Mouse (Mus musculus): Measurements from ENCODE around the gene Rapsn. TPM values are rescaled to one million over a fixed set of nuclear protein-coding genes. Genes with fewer than 3 reads are reported as not detected.
A peak's percentile ranks its signal among the peaks of the same experiment; 100 is the strongest.
"Not testable (repeated sequence)": the region's sequence is repeated elsewhere in the genome, so short reads cannot be mapped to it uniquely, and the experiment has no call there.

The Rapsn gene
- total RNA-seq (2021): 10 to 100 TPM; 19.3 to 23.3 TPM

GRCm38 (mm10) chr2:91035385-91035784, at the start of gene Rapsn:
TSS of gene Rapsn (plus strand) at chr2:91035620.
- peak; percentile 68 for DNase-seq

GRCm38 (mm10) chr2:90986055-90986454, 49.4 kb upstream of the Rapsn start:
- DNase-seq: no peak

GRCm38 (mm10) chr2:91008536-91008935, 26.9 kb upstream of the Rapsn start:
- DNase-seq: no peak

- DNase-seq: no peak
These were observed 21.5 kb upstream of the Rapsn start for GRCm38 (mm10) chr2:91013881-91014280.

GRCm38 (mm10) chr2:91015386-91015785, 20.0 kb upstream of the Rapsn start:
- no peak for DNase-seq

- peak; percentile 45 for DNase-seq
These were observed 17.2 kb upstream of the Rapsn start for GRCm38 (mm10) chr2:91018061-91018788.

- no peak for DNase-seq
These were observed 15.5 kb upstream of the Rapsn start for GRCm38 (mm10) chr2:91019911-91020310.

GRCm38 (mm10) chr2:91022266-91022665, 13.2 kb upstream of the Rapsn start:
- DNase-seq: not testable (repeated sequence)

- no peak for DNase-seq
These were observed 12.3 kb upstream of the Rapsn start for GRCm38 (mm10) chr2:91023131-91023530.

- DNase-seq: no peak
These were observed 11.5 kb upstream of the Rapsn start for GRCm38 (mm10) chr2:91023956-91024355.

GRCm38 (mm10) chr2:91025081-91025516, 10.3 kb upstream of the Rapsn start:
- no peak for DNase-seq

GRCm38 (mm10) chr2:91026491-91026890, 8.9 kb upstream of the Rapsn start:
- DNase-seq: no peak

GRCm38 (mm10) chr2:91027391-91028214, 7.8 kb upstream of the Rapsn start:
- no peak for DNase-seq

- DNase-seq: no peak
These were observed 4.2 kb upstream of the Rapsn start for GRCm38 (mm10) chr2:91031216-91031615.

- no peak for DNase-seq
These were observed 2.4 kb upstream of the Rapsn start for GRCm38 (mm10) chr2:91033000-91033399.

GRCm38 (mm10) chr2:91041786-91042185, 6.4 kb downstream of the Rapsn start:
- DNase-seq: no peak

- no peak for DNase-seq
These were observed 7.4 kb downstream of the Rapsn start for GRCm38 (mm10) chr2:91042651-91043398.

GRCm38 (mm10) chr2:91044727-91045126, 9.3 kb downstream of the Rapsn start:
- no peak for DNase-seq

- DNase-seq: not testable (repeated sequence)
These were observed 10.4 kb downstream of the Rapsn start for GRCm38 (mm10) chr2:91045805-91046204.

GRCm38 (mm10) chr2:91047359-91047758, 11.9 kb downstream of the Rapsn start:
- DNase-seq: no peak

GRCm38 (mm10) chr2:91051917-91052316, 16.5 kb downstream of the Rapsn start:
- no peak for DNase-seq

GRCm38 (mm10) chr2:91052752-91053151, 17.3 kb downstream of the Rapsn start:
- DNase-seq: no peak
